Mouse (Mus musculus): ENCODE results near the gene Cox6a1. TPM values are rescaled to one million over a fixed set of nuclear protein-coding genes. Genes with fewer than 3 reads are reported as not detected.

Gene Cox6a1
- total RNA-seq, 2 experiments from 2014 or later: 814 to 862 TPM

DNA sequence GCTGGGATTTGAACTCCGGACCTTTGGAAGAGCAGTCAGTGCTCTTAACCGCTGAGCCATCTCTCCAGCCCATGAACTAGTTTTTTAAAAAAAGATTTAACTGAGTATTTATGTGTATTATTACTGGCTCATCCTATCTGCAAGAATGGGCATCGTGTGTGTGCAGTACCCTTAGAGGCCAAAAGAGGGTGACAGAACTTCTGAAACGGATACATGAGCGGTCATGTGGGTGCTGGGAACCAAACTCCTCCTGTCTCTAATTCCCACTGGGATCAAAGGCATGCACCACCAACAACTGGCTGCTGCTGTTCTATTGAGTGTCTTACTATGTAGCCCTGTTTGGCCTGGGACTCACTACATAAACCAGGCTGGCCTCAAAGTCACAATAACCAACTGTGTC is 2.6 kb upstream of the Cox6a1 start:
- no peak for DNase-seq (ENCODE audit: extremely low spot score in 1 of 2, low spot score in 1 of 2)

GRCm38 (mm10) chr5:115349225-115349555 is 409 bp upstream of the Cox6a1 start:
- no peak for DNase-seq (ENCODE audit: extremely low spot score in 1 of 2, low spot score in 1 of 2)

DNA sequence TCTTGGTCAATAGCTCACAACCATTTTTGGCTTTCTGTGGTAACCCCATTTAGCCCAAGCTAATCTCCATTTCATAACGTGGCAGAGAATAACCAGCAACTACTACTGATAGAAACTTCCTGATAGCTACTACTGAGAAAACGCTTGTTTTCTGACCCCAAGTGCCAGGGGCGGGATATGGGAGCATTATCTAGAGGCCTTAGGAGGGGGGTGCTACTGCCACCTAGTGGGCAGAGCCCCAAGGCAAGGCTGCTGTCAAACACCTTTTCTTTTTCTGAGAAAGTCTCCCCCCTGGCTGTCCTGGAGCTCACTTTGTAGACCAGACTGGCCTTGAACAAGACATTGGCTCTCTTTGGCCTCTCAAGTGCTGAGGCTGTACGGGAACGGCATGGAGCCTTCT is 1.2 kb downstream of the Cox6a1 start:
- peak; percentile 67 to 83 for DNase-seq (ENCODE audit: extremely low spot score in 1 of 2, low spot score in 1 of 2)

GRCm38 (mm10) chr5:115341314-115342165 is 7.2 kb downstream of the Cox6a1 start:
- DNase-seq (ENCODE audit: extremely low spot score in 1 of 2, low spot score in 1 of 2): no peak

- DNase-seq (ENCODE audit: extremely low spot score in 1 of 2, low spot score in 1 of 2): peak; percentile 92 to 95
These were observed 8.0 kb downstream of the Cox6a1 start, which contains the start of the genes Gatc and Triap1 for GRCm38 (mm10) chr5:115340577-115341313. Gene Gatc, minus strand, starts transcription at chr5:115341178. Gene Triap1, plus strand, starts transcription at chr5:115341225.

DNA sequence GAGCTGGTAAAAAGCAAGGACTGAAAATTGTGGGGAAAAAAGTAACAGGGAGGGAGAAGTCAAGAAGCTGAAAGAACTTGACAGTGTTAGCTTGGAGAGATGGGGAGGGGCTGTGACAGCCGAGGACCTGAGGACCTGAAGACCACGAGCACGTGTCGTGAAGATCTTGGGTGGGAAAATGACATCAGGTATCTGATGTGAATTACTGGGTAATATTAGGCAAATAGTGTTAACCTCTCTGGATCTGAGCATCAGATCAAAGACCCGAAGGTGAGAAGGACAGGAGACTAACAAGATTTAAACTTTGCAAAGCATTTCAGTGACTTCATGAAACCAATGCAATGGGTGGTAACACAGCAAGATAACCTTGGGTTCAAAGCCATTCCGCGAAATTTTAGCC is 8.8 kb downstream of the Cox6a1 start:
- DNase-seq (ENCODE audit: extremely low spot score in 1 of 2, low spot score in 1 of 2): no peak

- DNase-seq (ENCODE audit: extremely low spot score in 1 of 2, low spot score in 1 of 2): no peak
These were observed 15.2 kb downstream of the Cox6a1 start for GRCm38 (mm10) chr5:115333626-115334025.

GRCm38 (mm10) chr5:115330955-115331354 is 17.8 kb downstream of the Cox6a1 start:
- no peak for DNase-seq (ENCODE audit: extremely low spot score in 1 of 2, low spot score in 1 of 2)

DNA sequence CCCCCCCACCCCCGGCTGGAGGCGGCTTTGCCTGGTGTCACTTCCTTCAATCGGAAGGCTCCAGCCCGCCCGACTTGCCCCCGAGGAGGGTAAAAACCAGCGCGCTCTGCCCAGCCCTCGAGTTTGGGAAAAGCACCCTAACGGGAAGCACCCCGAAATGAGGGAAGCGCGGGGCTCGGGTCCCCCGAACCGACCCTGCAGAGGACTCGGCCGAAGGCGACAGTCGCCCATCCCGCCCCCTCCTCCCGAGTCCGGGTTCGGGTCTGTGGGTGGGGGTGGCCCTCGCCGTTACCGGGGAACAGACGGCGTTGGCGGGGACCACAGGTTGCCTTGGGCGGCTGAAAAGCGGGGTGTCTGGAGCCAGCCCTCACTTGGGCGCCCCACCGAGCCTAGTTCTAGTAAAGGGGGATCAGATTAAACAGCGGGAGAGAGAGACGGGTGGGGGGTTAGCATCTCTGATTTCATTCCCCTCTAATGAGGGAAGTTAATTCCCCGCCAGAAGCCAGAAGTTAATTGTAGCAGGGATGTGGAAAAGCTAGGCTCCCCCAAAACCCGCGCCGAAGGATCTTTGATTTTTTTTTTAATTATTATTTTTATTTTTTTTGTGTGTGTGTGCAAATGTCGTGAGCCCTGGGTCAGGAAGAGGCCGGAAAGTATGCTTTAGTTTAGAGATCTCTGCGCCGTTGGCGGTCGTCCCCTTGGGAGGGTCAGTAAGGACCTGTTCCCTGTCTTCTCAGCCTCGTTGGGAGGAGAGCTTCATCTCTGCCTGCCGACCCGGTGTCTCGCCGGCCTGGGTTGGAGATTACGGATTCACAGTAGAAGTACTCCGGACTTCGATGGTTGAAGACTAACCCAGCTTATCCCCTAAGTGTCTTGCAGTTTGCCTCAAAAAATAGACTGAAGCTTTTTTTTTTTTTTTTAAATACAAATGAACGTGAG is 20.9 kb downstream of the Cox6a1 start:
- DNase-seq (ENCODE audit: extremely low spot score in 1 of 2, low spot score in 1 of 2): peak; percentile 31 to 41

DNA sequence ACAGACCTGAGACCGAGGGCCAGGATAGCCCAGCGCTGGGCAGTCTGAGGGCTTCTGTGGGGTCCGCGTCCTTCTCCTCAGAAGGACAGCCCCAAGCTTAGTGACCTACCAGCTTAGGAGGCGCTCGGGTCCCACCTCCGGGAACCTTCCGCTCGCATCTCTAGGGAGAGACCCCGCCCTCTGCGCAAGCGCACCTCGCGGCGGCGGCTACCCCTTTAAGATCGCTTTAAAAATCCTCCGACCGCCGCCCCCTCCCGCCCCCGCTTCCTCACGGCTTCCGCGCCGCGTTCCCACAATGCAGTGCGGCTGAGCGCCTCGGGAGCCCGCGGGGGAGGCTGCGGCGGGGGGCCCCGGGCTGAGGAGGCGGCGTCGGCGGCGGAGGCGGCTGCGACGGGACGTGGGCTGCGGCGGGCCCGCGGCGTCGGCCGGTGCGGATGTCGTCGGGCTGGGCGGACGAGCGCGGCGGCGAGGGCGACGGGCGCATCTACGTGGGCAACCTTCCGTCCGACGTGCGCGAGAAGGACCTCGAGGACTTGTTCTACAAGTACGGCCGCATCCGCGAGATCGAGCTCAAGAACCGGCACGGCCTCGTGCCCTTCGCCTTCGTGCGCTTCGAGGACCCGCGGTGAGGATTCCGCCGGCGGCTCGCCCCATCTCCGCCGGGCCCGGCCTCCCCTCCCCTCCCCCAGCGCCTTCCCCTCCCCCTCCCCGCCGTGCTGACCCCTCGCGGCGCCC is 21.7 kb downstream of the Cox6a1 start, which contains the start of gene Srsf9:
Srsf9 (plus strand) TSS at position 303 of the 735 bp plus-strand sequence.
- DNase-seq (ENCODE audit: extremely low spot score in 1 of 2, low spot score in 1 of 2): peak; percentile 92 to 95

GRCm38 (mm10) chr5:115326256-115326831 is 22.4 kb downstream of the Cox6a1 start:
- DNase-seq (ENCODE audit: extremely low spot score in 1 of 2, low spot score in 1 of 2): no peak

- DNase-seq (ENCODE audit: extremely low spot score in 1 of 2, low spot score in 1 of 2): peak; percentile 31 to 50
These were observed 29.5 kb downstream of the Cox6a1 start for GRCm38 (mm10) chr5:115319004-115319940.

GRCm38 (mm10) chr5:115317645-115318328 is 31.0 kb downstream of the Cox6a1 start:
- no peak for DNase-seq (ENCODE audit: extremely low spot score in 1 of 2, low spot score in 1 of 2)

DNA sequence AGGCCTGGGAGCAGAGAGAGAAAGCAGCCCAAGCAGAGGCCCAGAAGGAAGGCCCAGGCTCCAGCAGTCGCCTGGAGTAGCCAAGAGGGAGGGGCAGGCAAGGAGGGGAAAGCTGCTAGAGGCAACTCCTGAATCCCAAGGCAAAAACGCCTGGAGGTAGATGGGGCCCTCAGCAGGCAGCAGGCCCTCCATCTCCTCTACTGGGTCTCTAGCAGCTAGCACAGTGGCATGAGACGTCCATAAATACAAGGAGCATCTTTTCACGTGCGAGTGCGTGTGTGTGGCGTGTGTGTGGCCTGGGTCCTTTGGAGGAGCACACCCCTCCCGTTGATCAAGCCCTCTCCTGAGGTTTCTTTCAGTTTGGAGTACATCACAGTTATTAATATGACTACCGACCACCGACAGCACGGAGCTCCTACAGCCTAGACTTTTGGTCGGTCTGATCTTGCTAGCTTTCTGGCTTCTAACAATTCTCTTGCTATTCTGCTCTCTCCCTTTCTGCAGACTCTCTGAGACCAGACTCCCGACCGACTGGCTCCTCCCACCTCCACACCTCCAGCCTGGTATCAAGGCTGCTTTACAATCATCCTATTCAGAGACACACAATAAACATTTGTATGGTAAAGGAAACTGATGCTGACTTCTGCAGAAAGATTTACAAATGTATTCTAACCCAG is 31.7 kb downstream of the Cox6a1 start:
- DNase-seq (ENCODE audit: extremely low spot score in 1 of 2, low spot score in 1 of 2): no peak

DNA sequence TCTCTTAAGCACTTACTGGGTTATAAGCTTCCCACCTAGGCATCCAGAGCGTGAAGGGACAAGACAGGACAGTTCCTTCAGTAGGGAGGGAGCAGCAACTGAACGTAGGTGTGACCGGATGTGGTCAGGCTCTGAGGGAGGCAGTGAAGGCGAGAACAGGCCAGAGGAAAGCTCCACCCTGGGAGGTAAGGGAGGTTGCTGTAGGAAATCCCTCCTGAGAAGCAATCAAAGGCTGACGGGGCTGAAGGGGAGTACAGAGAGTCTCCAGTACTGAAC is 35.2 kb downstream of the Cox6a1 start:
- DNase-seq (ENCODE audit: extremely low spot score in 1 of 2, low spot score in 1 of 2): no peak

GRCm38 (mm10) chr5:115312816-115313667 is 35.7 kb downstream of the Cox6a1 start:
- DNase-seq (ENCODE audit: extremely low spot score in 1 of 2, low spot score in 1 of 2): no peak

GRCm38 (mm10) chr5:115312354-115312753 is 36.4 kb downstream of the Cox6a1 start:
- DNase-seq (ENCODE audit: extremely low spot score in 1 of 2, low spot score in 1 of 2): no peak

All from layer of hippocampus, postnatal 25 days (tissue).